25 mouse cellular contexts compared by ENCODE assay signal in genomic region chr11:85328717-85329116, GRCm38 (mm10). TPM values are rescaled to one million over a fixed set of nuclear protein-coding genes. Genes with fewer than 3 reads are reported as not detected.
DNase-seq lines count a peak whose midpoint lies in the region; ATAC-seq and TF ChIP-seq lines count a peak whose summit lies in the region.
"Had no signal": no experiment of that assay in that cellular context is flagged by ENCODE, and none has a peak within 500 bp of the region (broad histone marks: within the 10 kb centered on the region; RNA-seq: fewer than 3 reads in every experiment).

No protein-coding gene starts in this region.

- H3K36me3 ChIP-seq in forebrain, embryonic 14.5 days (ENCODE audit: control insufficient read depth, insufficient read depth, low read length): peaks cover 22% of the 10 kb centered on the region
- H3K36me3 ChIP-seq in forebrain, embryonic 15.5 days: peaks cover 13% of the 10 kb centered on the region
- no peaks in the 10 kb centered on the region for H3K36me3 ChIP-seq in midbrain, postnatal 0 days (ENCODE audit: insufficient read depth, low read length)

- no peak for TF ChIP-seq CTCF in layer of hippocampus, adult 2 months (conservative IDR thresholded peaks at IDR 0.05)
- no peak for TF ChIP-seq CTCF in cerebellum, adult 2 months (IDR thresholded peaks at IDR 0.05; ENCODE audit: borderline replicate concordance, insufficient read depth, low read depth, low read length)
- no peak for TF ChIP-seq CTCF in midbrain, postnatal 0 days (IDR thresholded peaks at IDR 0.05)

- no peaks in the 10 kb centered on the region for H3K4me1 ChIP-seq in forebrain, embryonic 14.5 days (ENCODE audit: control insufficient read depth, insufficient read depth, low read length)
- H3K4me1 ChIP-seq in forebrain, embryonic 15.5 days: peaks cover 7% of the 10 kb centered on the region; the same call in 1 of the 2 replicates
- peaks cover 27% of the 10 kb centered on the region for H3K4me1 ChIP-seq in cerebellum, adult 2 months (ENCODE audit: control insufficient read depth, insufficient read depth, low read length)
- no peaks in the 10 kb centered on the region for H3K4me1 ChIP-seq in midbrain, postnatal 0 days (ENCODE audit: insufficient read depth, low read length)
- H3K4me1 ChIP-seq: embryonic facial prominence, embryonic 12.5 days; heart, embryonic 13.5 days; kidney, embryonic 15.5 days; midbrain, embryonic 10.5 days; midbrain, embryonic 15.5 days; neural tube, embryonic 12.5 days had no signal

- TF ChIP-seq POLR2A in cerebellum, adult 2 months (IDR thresholded peaks at IDR 0.05; ENCODE audit: borderline replicate concordance, insufficient read depth, low read length): no peak

- no peaks in the 10 kb centered on the region for H3K9me3 ChIP-seq in forebrain, embryonic 14.5 days (replicated peaks; ENCODE audit: control insufficient read depth, low read length)
- H3K9me3 ChIP-seq in forebrain, embryonic 15.5 days: no peaks in the 10 kb centered on the region
- no peaks in the 10 kb centered on the region for H3K9me3 ChIP-seq in midbrain, postnatal 0 days (ENCODE audit: low read length)
- H3K9me3 ChIP-seq: embryonic facial prominence, embryonic 12.5 days; heart, embryonic 13.5 days; kidney, embryonic 15.5 days; midbrain, embryonic 10.5 days; midbrain, embryonic 15.5 days; neural tube, embryonic 12.5 days had no signal

- no peak overlapping the region for H3K4me2 ChIP-seq in forebrain, embryonic 14.5 days (ENCODE audit: low read length)
- no peak overlapping the region for H3K4me2 ChIP-seq in forebrain, embryonic 15.5 days (replicated peaks)
- H3K4me2 ChIP-seq in midbrain, postnatal 0 days (ENCODE audit: low read depth, low read length, poor library complexity, severe bottlenecking): no peak overlapping the region
- H3K4me2 ChIP-seq: embryonic facial prominence, embryonic 12.5 days; heart, embryonic 13.5 days; hindbrain, embryonic 14.5 days; kidney, embryonic 15.5 days; midbrain, embryonic 15.5 days; neural tube, embryonic 12.5 days had no signal

- no peaks in the 10 kb centered on the region for H3K27me3 ChIP-seq in forebrain, embryonic 14.5 days (replicated peaks; ENCODE audit: control insufficient read depth, insufficient read depth, low read length)
- H3K27me3 ChIP-seq in forebrain, embryonic 15.5 days: no peaks in the 10 kb centered on the region
- no peaks in the 10 kb centered on the region for H3K27me3 ChIP-seq in cerebellum, adult 2 months (ENCODE audit: control insufficient read depth, insufficient read depth, low read length)
- H3K27me3 ChIP-seq in midbrain, postnatal 0 days (ENCODE audit: insufficient read depth, low read length): no peaks in the 10 kb centered on the region
- H3K27me3 ChIP-seq: embryonic facial prominence, embryonic 12.5 days; heart, embryonic 13.5 days; kidney, embryonic 15.5 days; midbrain, embryonic 15.5 days; neural tube, embryonic 12.5 days had no signal

- 91% methylated on average over 3 of the region's 3 CpGs for WGBS in forebrain, embryonic 14.5 days
- 81% methylated on average over 3 of the region's 3 CpGs for WGBS in forebrain, embryonic 15.5 days
- WGBS in cerebellum, adult 2 months: 29% methylated on average over 3 of the region's 3 CpGs
- WGBS in midbrain, postnatal 0 days: 94% methylated on average over 3 of the region's 3 CpGs

- no peak; the same call in 1 of the 2 replicates for ATAC-seq in forebrain, embryonic 14.5 days
- no peak for ATAC-seq in forebrain, embryonic 15.5 days (replicated peaks)
- no peak for ATAC-seq in monocyte, adult 5-6 weeks (replicated peaks; ENCODE audit: insufficient number of reproducible peaks, low FRiP score, low TSS enrichment, poor library complexity, severe bottlenecking)
- ATAC-seq in midbrain, postnatal 0 days (ENCODE audit: low FRiP score): no peak
- ATAC-seq: intestine, postnatal 0 days; midbrain, embryonic 15.5 days had no signal

- H3K27ac ChIP-seq in forebrain, embryonic 14.5 days (ENCODE audit: low read depth, low read length): no peak overlapping the region
- no peak overlapping the region for H3K27ac ChIP-seq in forebrain, embryonic 15.5 days (replicated peaks)
- H3K27ac ChIP-seq in layer of hippocampus, adult 2 months: peak overlapping the region; percentile 44
- peak overlapping the region; percentile 77; the same call in 1 of the 2 replicates for H3K27ac ChIP-seq in cerebellum, adult 2 months (ENCODE audit: insufficient read depth, low read length)
- H3K27ac ChIP-seq in midbrain, postnatal 0 days (ENCODE audit: low read depth, low read length): no peak overlapping the region
- H3K27ac ChIP-seq: embryonic facial prominence, embryonic 12.5 days; heart, embryonic 13.5 days; hindbrain, embryonic 14.5 days; kidney, embryonic 15.5 days; liver, embryonic 14.5 days; midbrain, embryonic 10.5 days; midbrain, embryonic 15.5 days; neural tube, embryonic 12.5 days had no signal

- peak; percentile 60 for DNase-seq in forebrain, embryonic 14.5 days (ENCODE audit: low spot score)
- no peak for DNase-seq in layer of hippocampus, adult 2 months (ENCODE audit: low spot score in 2 of 2)
- DNase-seq in layer of hippocampus, adult 11-12 months (ENCODE audit: low spot score): no peak
- peak; percentile 51 to 64 for DNase-seq in cerebellum, adult 2 months
- peak; percentile 65 to 75 for DNase-seq in cerebellum, postnatal 14 days
- DNase-seq in midbrain, postnatal 0 days (ENCODE audit: low spot score): no peak
- DNase-seq: adrenal gland, postnatal 25 days; embryo, embryonic 11 days; liver; lung, adult 2 months; lung, postnatal 14 days; thymus, postnatal 4 days had no signal

- no peak overlapping the region for H3K4me3 ChIP-seq in forebrain, embryonic 14.5 days (ENCODE audit: low read depth, low read length)
- no peak overlapping the region for H3K4me3 ChIP-seq in forebrain, embryonic 15.5 days
- H3K4me3 ChIP-seq in layer of hippocampus, adult 2 months: no peak overlapping the region
- no peak overlapping the region for H3K4me3 ChIP-seq in cerebellum, adult 2 months (replicated peaks; ENCODE audit: insufficient read depth, low read depth, low read length)
- H3K4me3 ChIP-seq in midbrain, postnatal 0 days (ENCODE audit: low read depth, low read length): no peak overlapping the region
- H3K4me3 ChIP-seq: embryonic facial prominence, embryonic 12.5 days; heart, adult 2 months; heart, embryonic 13.5 days; kidney, embryonic 15.5 days; midbrain, embryonic 10.5 days; midbrain, embryonic 15.5 days; myocyte; neural tube, embryonic 12.5 days had no signal

- H3K9ac ChIP-seq in forebrain, embryonic 14.5 days (ENCODE audit: low read length): no peak overlapping the region
- H3K9ac ChIP-seq in forebrain, embryonic 15.5 days (replicated peaks): no peak overlapping the region
- no peak overlapping the region for H3K9ac ChIP-seq in midbrain, postnatal 0 days (replicated peaks; ENCODE audit: low read length, poor library complexity, severe bottlenecking)
- H3K9ac ChIP-seq: embryonic facial prominence, embryonic 12.5 days; heart, embryonic 13.5 days; hindbrain, embryonic 14.5 days; kidney, embryonic 15.5 days; liver, embryonic 14.5 days; midbrain, embryonic 15.5 days; neural tube, embryonic 12.5 days had no signal

RNA-seq across cellular contexts. Expression of gene Ppm1d, which starts 17.7 kb away (rescaled TPM):
- 24.9 and 25.1 TPM in 2 replicates for polyA plus RNA-seq in forebrain, embryonic 14.5 days (2014; fragmentation: Nextera tagmentation; extraction: Ambion mirVana)
- polyA plus RNA-seq in forebrain, embryonic 15.5 days (2015; fragmentation: Nextera tagmentation; extraction: Ambion mirVana): 25.3 and 26.4 TPM in 2 replicates
- total RNA-seq in layer of hippocampus, adult 2 months (2021): 10 to 100 TPM; 13.6 to 16.3 TPM
- 31.2 and 35.8 TPM in 2 replicates for polyA plus RNA-seq in cerebellum, adult 2 months (2012; rRNA removed)
- total RNA-seq in monocyte, adult 5-6 weeks (2017): 15.4 to 21.7 TPM (median 15.4 TPM) in 3 replicates
- 17.3 and 20.5 TPM in 2 replicates for total RNA-seq in midbrain, postnatal 0 days (2014; rRNA removed)
- polyA plus RNA-seq in midbrain, postnatal 0 days (2015; fragmentation: Nextera tagmentation; extraction: Ambion mirVana): 11.5 and 12.6 TPM in 2 replicates

RNA-seq across cellular contexts. Expression of gene Bcas3, which starts 24.2 kb away (rescaled TPM):
- polyA plus RNA-seq in forebrain, embryonic 14.5 days (2014; fragmentation: Nextera tagmentation; extraction: Ambion mirVana): 27.5 and 30.5 TPM in 2 replicates
- polyA plus RNA-seq in forebrain, embryonic 15.5 days (2015; fragmentation: Nextera tagmentation; extraction: Ambion mirVana): 25.3 and 30.1 TPM in 2 replicates
- total RNA-seq in layer of hippocampus, adult 2 months (2021): 10 to 100 TPM; 67.6 to 75.1 TPM
- 42.8 and 44.4 TPM in 2 replicates for polyA plus RNA-seq in cerebellum, adult 2 months (2012; rRNA removed)
- 19.2 to 32.8 TPM (median 29.5 TPM) in 3 replicates for total RNA-seq in monocyte, adult 5-6 weeks (2017)
- 34.7 and 36.3 TPM in 2 replicates for total RNA-seq in midbrain, postnatal 0 days (2014; rRNA removed)
- polyA plus RNA-seq in midbrain, postnatal 0 days (2015; fragmentation: Nextera tagmentation; extraction: Ambion mirVana): 28.4 and 32.7 TPM in 2 replicates

Comparison
In these comparisons a context has a peak if more than half of its experiments do, and no peak if none do; other contexts are left out.
1. DNase-seq: peak in forebrain, embryonic 14.5 days (single experiment), cerebellum, adult 2 months (2 of 2) and cerebellum, postnatal 14 days (2 of 2); none in layer of hippocampus, adult 2 months (0 of 2), layer of hippocampus, adult 11-12 months (single experiment) and midbrain, postnatal 0 days (single experiment).
2. H3K27ac ChIP-seq: peak in layer of hippocampus, adult 2 months (single experiment) and cerebellum, adult 2 months (single experiment); none in forebrain, embryonic 14.5 days (single experiment), forebrain, embryonic 15.5 days (single experiment) and midbrain, postnatal 0 days (single experiment).